Mouse (Mus musculus): Measurements from ENCODE around the gene AC153137.1. TPM values are rescaled to one million over a fixed set of nuclear protein-coding genes. Genes with fewer than 3 reads are reported as not detected.

The AC153137.1 gene
- not detected in 2 replicates for polyA plus RNA-seq (2012)

DNA sequence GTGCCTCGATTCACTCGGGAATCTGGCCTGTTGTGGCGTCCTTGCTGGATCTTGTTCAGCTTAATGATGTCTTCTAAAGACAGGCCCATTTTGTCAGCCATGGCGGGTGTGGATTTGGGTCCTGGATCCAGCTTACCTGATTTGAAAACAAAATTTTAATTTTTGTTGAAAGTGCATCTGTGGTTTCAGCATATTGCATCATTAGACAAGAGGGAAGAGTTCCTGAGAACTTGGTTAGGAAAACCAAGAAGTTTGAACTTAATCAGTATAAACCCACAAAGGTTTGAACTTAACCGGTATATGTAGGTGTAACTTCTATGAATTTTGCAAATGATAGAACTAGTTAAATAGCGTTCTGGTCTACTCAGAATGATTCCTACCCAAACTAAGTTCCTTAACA, at the start of gene AC153137.1:
AC153137.1 (minus strand) TSS at position 101 of the 400 bp plus-strand sequence.

Other genes with a start within 250 kb of the AC153137.1 start
- gene Phf3, start 104.0 kb downstream of the AC153137.1 start, polyA plus RNA-seq (2012): 27.4 and 38.9 TPM in 2 replicates
- gene Lgsn, start 198.4 kb upstream of the AC153137.1 start, polyA plus RNA-seq (2012): not detected in 2 replicates
- gene 4931428L18Rik, start 244.7 kb upstream of the AC153137.1 start, polyA plus RNA-seq (2012): 0.08 TPM in 1 of 2 replicates, not detected in the other
- gene Pih1d3, start 244.9 kb upstream of the AC153137.1 start, polyA plus RNA-seq (2012): not detected in 2 replicates